Mouse (Mus musculus) lung, embryonic 16.5 days (tissue): ENCODE measurements around the gene Tmem161a. TPM values are rescaled to one million over a fixed set of nuclear protein-coding genes. Genes with fewer than 3 reads are reported as not detected.

ENCODE experiments used
- ATAC-seq: fragments of 200-750 bp; cut with Nextera tagmentation; 2 replicates; pipeline ENCODE4 v1.8.0; 2017; ENCODE audit warnings: low read depth, mild to moderate bottlenecking, moderate library complexity
- H3K27ac ChIP-seq: fragments of 300-500 bp; sonication (generic); 2 replicates; pipeline ENCODE4 v1.5.1; 2014; ENCODE audit warnings: mild to moderate bottlenecking, control low read depth, low read length
- H3K27me3 ChIP-seq: fragments of 300-500 bp; sonication (generic); 2 replicates; pipeline ENCODE4 v1.6.1; 2014; ENCODE audit warnings: low read depth, low read length, mixed read lengths; ENCODE audit not compliant: control insufficient read depth, insufficient read depth
- H3K36me3 ChIP-seq: fragments of 300-500 bp; sonication (generic); 2 replicates; pipeline ENCODE4 v1.6.1; 2014; ENCODE audit warnings: low read length; ENCODE audit not compliant: control insufficient read depth, insufficient read depth
- H3K4me1 ChIP-seq: fragments of 300-500 bp; sonication (generic); replicated peaks from 2 replicates; pipeline ENCODE4 v1.6.1; 2014; ENCODE audit warnings: low read length, mixed read lengths; ENCODE audit not compliant: control insufficient read depth, insufficient read depth
- H3K4me2 ChIP-seq: fragments of 300-500 bp; sonication (generic); 2 replicates; pipeline ENCODE4 v1.6.1; 2014; ENCODE audit warnings: low read depth, low read length, control low read depth
- H3K4me3 ChIP-seq: fragments of 300-500 bp; sonication (generic); 2 replicates; pipeline ENCODE4 v1.5.1; 2014; ENCODE audit warnings: mild to moderate bottlenecking, low read length, control low read depth
- H3K9ac ChIP-seq: fragments of 300-500 bp; sonication (generic); 2 replicates; pipeline ENCODE4 v1.6.1; 2014; ENCODE audit warnings: low read length, control low read depth
- H3K9me3 ChIP-seq: fragments of 300-500 bp; sonication (generic); 2 replicates; pipeline ENCODE4 v1.6.1; 2016; ENCODE audit warnings: low read length; ENCODE audit not compliant: control insufficient read depth
- WGBS: fragments of 180-500 bp; shearing (Covaris S2); extraction: QIAGEN DNeasy Blood & Tissue Kit; methylation state at CpG from one replicate; pipeline ENCODE4 v1.1.7; 2014; 5-methylcytosine and 5-hydroxymethylcytosine counted together
- polyA plus RNA-seq: library from polyadenylated mRNA; unstranded; fragments of >200 nt; fragmentation: Nextera tagmentation; extraction: Ambion mirVana; gene quantifications from 2 replicates; pipeline ENCODE4 v1.2.1, GENCODE M21; 2015

Gene Tmem161a
- polyA plus RNA-seq, 1 experiment from 2014 or later = 68.8 TPM

DNA sequence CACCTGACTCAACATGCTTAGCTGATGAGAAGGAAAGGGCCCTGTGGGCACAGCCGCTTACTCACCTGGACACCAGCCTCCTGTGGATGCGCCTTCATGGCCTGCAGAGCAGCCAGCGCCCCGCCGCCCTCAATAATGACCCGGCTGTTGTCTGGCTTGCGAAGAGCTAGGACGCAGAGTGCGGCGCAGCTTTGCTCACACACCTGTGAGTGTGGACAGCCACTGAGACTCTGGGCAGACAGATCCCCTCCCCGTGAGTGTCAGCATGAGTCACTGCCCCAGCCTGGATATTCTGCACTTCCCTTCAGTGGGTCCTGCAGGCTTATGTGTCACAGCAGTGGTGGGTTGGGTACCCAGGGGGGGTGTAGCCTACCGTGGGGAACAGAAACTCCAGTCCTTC is 49.9 kb downstream of the Tmem161a start:
- H3K9me3 ChIP-seq = no peaks in the 10 kb centered on the region

DNA sequence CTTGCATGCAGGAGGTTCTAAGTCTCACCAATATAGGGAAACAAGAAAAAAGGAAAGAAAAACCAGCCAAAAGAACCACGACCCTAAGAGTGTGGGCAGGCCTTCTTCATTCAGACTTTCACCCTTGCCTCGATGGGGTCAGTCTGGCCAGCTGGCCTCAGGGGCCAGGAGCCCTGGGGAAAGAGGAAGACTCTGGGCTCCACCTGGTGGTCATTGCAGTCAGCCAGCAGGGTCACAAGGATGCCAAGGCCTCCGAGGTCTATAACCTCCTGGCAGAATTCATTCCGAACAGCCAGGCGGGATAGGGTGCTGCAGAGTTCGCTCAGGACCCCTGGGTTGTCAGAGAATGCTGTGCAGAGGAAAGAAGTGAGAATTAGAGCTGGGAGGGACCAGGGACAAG is 51.2 kb downstream of the Tmem161a start:
- no peak for ATAC-seq
- no peak overlapping the region for H3K9ac ChIP-seq
- WGBS = 48% methylated on average over 6 of the region's 6 CpGs
- H3K27ac ChIP-seq = no peak overlapping the region
- no peaks in the 10 kb centered on the region for H3K9me3 ChIP-seq
- peaks cover 15% of the 10 kb centered on the region for H3K36me3 ChIP-seq
- no peak overlapping the region for H3K4me2 ChIP-seq
- no peak overlapping the region for H3K4me3 ChIP-seq
- no peaks in the 10 kb centered on the region for H3K4me1 ChIP-seq
- H3K27me3 ChIP-seq = no peaks in the 10 kb centered on the region

More for the DNA sequence above, 49.9 kb downstream of the Tmem161a start:
- Histone ChIP-seq H3K4me3 (no peak overlapping the region), H3K4me2 (no peak overlapping the region), H3K27ac (no peak overlapping the region), H3K36me3 (peaks cover 15% of the 10 kb centered on the region), H3K27me3 (no peaks in the 10 kb centered on the region), H3K4me1 (no peaks in the 10 kb centered on the region), H3K9ac (no peak overlapping the region)
- 93% methylated on average over 12 of the region's 12 CpGs for WGBS
- no peak for ATAC-seq

DNA sequence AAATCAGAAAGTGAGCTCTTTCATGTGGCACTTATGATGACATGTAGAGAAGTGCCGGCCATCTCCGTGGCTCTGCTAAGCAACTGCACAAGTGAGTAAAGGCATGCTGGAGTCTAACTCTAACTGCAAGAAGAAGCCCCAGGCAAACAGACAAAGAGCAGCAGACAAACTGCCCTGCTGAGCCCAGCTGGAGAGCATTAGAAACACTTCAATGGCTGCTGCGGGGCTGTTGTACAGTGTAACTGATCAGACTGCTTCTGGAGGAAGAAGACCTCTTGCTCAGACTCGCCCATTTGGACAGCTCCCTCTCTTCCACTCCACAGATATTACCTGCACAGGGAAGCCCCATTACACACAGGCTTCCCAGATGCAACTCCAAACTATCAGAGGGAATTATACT is 55.8 kb downstream of the Tmem161a start:
- ATAC-seq = no peak
- WGBS = 75% methylated on average over 4 of the region's 4 CpGs
- no peaks in the 10 kb centered on the region for H3K4me1 ChIP-seq
- no peaks in the 10 kb centered on the region for H3K9me3 ChIP-seq
- no peak overlapping the region for H3K4me2 ChIP-seq
- H3K27me3 ChIP-seq = no peaks in the 10 kb centered on the region
- no peak overlapping the region for H3K9ac ChIP-seq
- no peak overlapping the region for H3K4me3 ChIP-seq
- no peak overlapping the region for H3K27ac ChIP-seq
- peaks cover 12% of the 10 kb centered on the region; the same call in 1 of the 2 replicates for H3K36me3 ChIP-seq

DNA sequence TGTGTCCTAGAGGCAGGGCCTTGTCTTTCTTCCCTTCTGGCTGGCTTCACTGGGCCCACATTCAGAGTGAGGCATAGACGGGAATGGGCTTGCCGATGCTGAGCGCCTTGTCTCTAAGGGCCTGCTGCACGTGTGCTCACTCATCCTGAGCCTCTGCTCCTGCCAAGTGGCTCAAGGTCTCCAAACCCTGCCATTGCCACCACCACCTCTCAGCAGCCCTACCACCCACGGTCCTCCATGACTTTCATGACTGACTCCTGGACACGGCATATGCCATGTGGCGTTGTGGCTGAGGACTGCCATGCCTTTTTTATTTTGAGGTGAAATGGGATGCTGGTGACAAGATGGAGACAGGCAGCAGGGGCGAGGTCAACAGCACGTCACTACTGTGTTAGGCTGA is 58.7 kb downstream of the Tmem161a start:
- WGBS = 92% methylated on average over 9 of the region's 9 CpGs

More for the DNA sequence above, 58.7 kb downstream of the Tmem161a start:
- Histone ChIP-seq H3K27me3 (no peaks in the 10 kb centered on the region), H3K4me2 (no peak overlapping the region), H3K27ac (no peak overlapping the region), H3K4me1 (peaks cover 13% of the 10 kb centered on the region), H3K36me3 (peaks cover 4% of the 10 kb centered on the region; the same call in 1 of the 2 replicates), H3K4me3 (no peak overlapping the region), H3K9ac (no peak overlapping the region), H3K9me3 (no peaks in the 10 kb centered on the region)
- no peak for ATAC-seq

Other genes with a start within 250 kb of the Tmem161a start
- gene Gatad2a, start 176.0 kb upstream of the Tmem161a start, polyA plus RNA-seq = 41.6 and 42.1 TPM in 2 replicates
- 54.0 and 55.1 TPM in 2 replicates for gene Mau2, start 129.6 kb upstream of the Tmem161a start, polyA plus RNA-seq
- 43.1 and 44.1 TPM in 2 replicates for gene Sugp1, start 129.5 kb upstream of the Tmem161a start, polyA plus RNA-seq
- gene Tm6sf2, start 99.4 kb upstream of the Tmem161a start, polyA plus RNA-seq = 0.94 and 1.2 TPM in 2 replicates
- gene Hapln4, start 88.9 kb upstream of the Tmem161a start, polyA plus RNA-seq = 0.06 TPM in 1 of 2 replicates, not detected in the other
- gene Ncan, start 51.5 kb upstream of the Tmem161a start, polyA plus RNA-seq = 0.21 and 0.59 TPM in 2 replicates
- gene Nr2c2ap, start 41.0 kb upstream of the Tmem161a start, polyA plus RNA-seq = 29.6 and 31.1 TPM in 2 replicates
- 21.1 and 21.2 TPM in 2 replicates for gene Rfxank, start 33.2 kb upstream of the Tmem161a start, polyA plus RNA-seq
- gene Borcs8, start 32.9 kb upstream of the Tmem161a start, polyA plus RNA-seq = 53.0 and 56.6 TPM in 2 replicates
- 0.29 and 0.38 TPM in 2 replicates for gene Mef2b, start 32.6 kb upstream of the Tmem161a start, polyA plus RNA-seq
- 5.1 and 5.2 TPM in 2 replicates for gene Slc25a42, start 39.9 kb downstream of the Tmem161a start, polyA plus RNA-seq
- gene Sugp2, start 61.9 kb downstream of the Tmem161a start, polyA plus RNA-seq = 29.9 and 30.9 TPM in 2 replicates
- gene Armc6, start 62.1 kb downstream of the Tmem161a start, polyA plus RNA-seq = 22.4 and 24.5 TPM in 2 replicates
- 60.0 and 66.8 TPM in 2 replicates for gene Homer3, start 110.5 kb downstream of the Tmem161a start, polyA plus RNA-seq
- 39.6 and 44.8 TPM in 2 replicates for gene Ddx49, start 130.1 kb downstream of the Tmem161a start, polyA plus RNA-seq
- gene Cope, start 130.2 kb downstream of the Tmem161a start, polyA plus RNA-seq = 325 and 349 TPM in 2 replicates
- 2.4 and 3.0 TPM in 2 replicates for gene Cers1, start 143.4 kb downstream of the Tmem161a start, polyA plus RNA-seq
- 0.40 and 1.4 TPM in 2 replicates for gene Gdf1, start 157.5 kb downstream of the Tmem161a start, polyA plus RNA-seq
- 8.7 and 10.5 TPM in 2 replicates for gene Upf1, start 180.9 kb downstream of the Tmem161a start, polyA plus RNA-seq
- gene Comp, start 201.2 kb downstream of the Tmem161a start, polyA plus RNA-seq = 0.68 and 0.75 TPM in 2 replicates